45 mouse cellular contexts compared by ENCODE assay signal in genomic region chr1:34468051-34468450, GRCm38 (mm10). TPM values are rescaled to one million over a fixed set of nuclear protein-coding genes. Genes with fewer than 3 reads are reported as not detected.
DNase-seq lines count a peak whose midpoint lies in the region; ATAC-seq and TF ChIP-seq lines count a peak whose summit lies in the region.
"Had no signal": no experiment of that assay in that cellular context is flagged by ENCODE, and none has a peak within 500 bp of the region (broad histone marks: within the 10 kb centered on the region; RNA-seq: fewer than 3 reads in every experiment).

No protein-coding gene starts in this region.

- no peaks in the 10 kb centered on the region for H3K9me3 ChIP-seq in midbrain, embryonic 10.5 days (replicated peaks)
- H3K9me3 ChIP-seq in midbrain, embryonic 14.5 days (ENCODE audit: control insufficient read depth, low read length): no peaks in the 10 kb centered on the region
- no peaks in the 10 kb centered on the region for H3K9me3 ChIP-seq in MEL (replicated peaks; ENCODE audit: insufficient read depth, low read length)
- no peaks in the 10 kb centered on the region for H3K9me3 ChIP-seq in megakaryocyte, embryonic 14.5 days
- no peaks in the 10 kb centered on the region for H3K9me3 ChIP-seq in hindbrain, postnatal 0 days (ENCODE audit: low read length)
- H3K9me3 ChIP-seq: embryonic facial prominence, embryonic 12.5 days; G1E; heart, embryonic 10.5 days; heart, embryonic 15.5 days; midbrain, embryonic 13.5 days; neural tube, embryonic 12.5 days had no signal

- no peak for DNase-seq in midbrain, embryonic 10.5 days (ENCODE audit: low spot score)
- no peak for DNase-seq in midbrain, embryonic 14.5 days
- DNase-seq in MEL (ENCODE audit: low read depth, low spot score): peak; percentile 72
- DNase-seq in hindbrain, postnatal 0 days (ENCODE audit: low spot score): no peak
- no peak for DNase-seq in spleen, postnatal 4 days (ENCODE audit: low spot score in 2 of 2)
- no peak for DNase-seq in spleen, postnatal 10 days (ENCODE audit: low spot score in 2 of 2)
- DNase-seq: adrenal gland, postnatal 25 days; cerebellum, adult 2 months; cerebellum, postnatal 36 days; embryo, embryonic 11 days; gastrocnemius, postnatal 14 days; heart, adult 11 months; kidney, adult 11 months; kidney, postnatal 14 days; layer of hippocampus, adult 9-11 months; lung, postnatal 4 days; right cerebral cortex, postnatal 14 days; thymus, postnatal 14 days had no signal

- 0 out of 4 replicates have a peak, but pooled peaks of 1 of the 2 experiments have one; percentile 38 for TF ChIP-seq EP300 in MEL (IDR thresholded peaks at IDR 0.05; ENCODE audit: low read depth in 1 of 2, low read length in 2 of 2)

- H3K4me2 ChIP-seq in midbrain, embryonic 14.5 days (ENCODE audit: low read length): no peak overlapping the region
- H3K4me2 ChIP-seq in hindbrain, postnatal 0 days (ENCODE audit: low read depth, low read length): no peak overlapping the region
- H3K4me2 ChIP-seq: embryonic facial prominence, embryonic 12.5 days; heart, embryonic 15.5 days; hindbrain, embryonic 14.5 days; limb, embryonic 12.5 days; midbrain, embryonic 13.5 days; neural tube, embryonic 12.5 days had no signal

- no peak for TF ChIP-seq CTCF in MEL (IDR thresholded peaks at IDR 0.05 in 2 of 3, conservative IDR thresholded peaks at IDR 0.05 in 1 of 3; ENCODE audit: control insufficient read depth in 1 of 3, insufficient read depth in 1 of 3, low read depth in 2 of 3, low read length in 3 of 3, poor library complexity in 1 of 3, severe bottlenecking in 1 of 3)
- no peak for TF ChIP-seq CTCF in hindbrain, postnatal 0 days (IDR thresholded peaks at IDR 0.05; ENCODE audit: low read depth)

- H3K27ac ChIP-seq in midbrain, embryonic 10.5 days (replicated peaks): peak overlapping the region; percentile 52; the same call in 1 of the 2 replicates
- H3K27ac ChIP-seq in midbrain, embryonic 14.5 days (replicated peaks; ENCODE audit: low read depth, low read length): no peak overlapping the region
- peak overlapping the region; percentile 9; the same call in 1 of the 2 replicates for H3K27ac ChIP-seq in MEL (ENCODE audit: control insufficient read depth, low read depth, low read length)
- no peak overlapping the region for H3K27ac ChIP-seq in hindbrain, postnatal 0 days
- H3K27ac ChIP-seq: embryonic facial prominence, embryonic 12.5 days; heart, embryonic 10.5 days; heart, embryonic 15.5 days; hindbrain, embryonic 14.5 days; limb, embryonic 12.5 days; midbrain, embryonic 13.5 days; neural tube, embryonic 12.5 days had no signal

- no peak for ATAC-seq in midbrain, embryonic 14.5 days (ENCODE audit: low FRiP score, low TSS enrichment)
- peak; percentile 11; the same call in 1 of the 2 replicates for ATAC-seq in common myeloid progenitor, adult 5-6 weeks (replicated peaks; ENCODE audit: low read depth, poor library complexity, severe bottlenecking)
- ATAC-seq in hindbrain, postnatal 0 days: no peak
- ATAC-seq: forebrain, embryonic 14.5 days; inflammation-experienced regulatory T-cells, adult 6 months; midbrain, embryonic 13.5 days; Patski had no signal

- peaks cover 19% of the 10 kb centered on the region for H3K4me1 ChIP-seq in midbrain, embryonic 10.5 days
- H3K4me1 ChIP-seq in midbrain, embryonic 14.5 days (ENCODE audit: control insufficient read depth, insufficient read depth, low read length): 0 out of 2 replicates have a peak, but pooled peaks cover 7% of the 10 kb centered on the region
- peaks cover 19 to 22% of the 10 kb centered on the region in 2 experiments for H3K4me1 ChIP-seq in MEL (ENCODE audit: control insufficient read depth in 1 of 2, insufficient read depth in 2 of 2, low read length in 2 of 2)
- H3K4me1 ChIP-seq in megakaryocyte, embryonic 14.5 days: peaks cover 90% of the 10 kb centered on the region
- peaks cover 3% of the 10 kb centered on the region; the same call in 1 of the 2 replicates for H3K4me1 ChIP-seq in hindbrain, postnatal 0 days (ENCODE audit: insufficient read depth, low read length)

- no peaks in the 10 kb centered on the region for H3K36me3 ChIP-seq in midbrain, embryonic 10.5 days
- H3K36me3 ChIP-seq in midbrain, embryonic 14.5 days (ENCODE audit: control insufficient read depth, insufficient read depth, low read length): no peaks in the 10 kb centered on the region
- H3K36me3 ChIP-seq in MEL (ENCODE audit: control insufficient read depth in 1 of 2, insufficient read depth in 2 of 2, low read length in 2 of 2): peaks cover 0 to 15% of the 10 kb centered on the region in 2 experiments; a peak in 2 of 4 replicates
- H3K36me3 ChIP-seq in megakaryocyte, embryonic 14.5 days (replicated peaks; ENCODE audit: low read length): peaks cover 28% of the 10 kb centered on the region
- H3K36me3 ChIP-seq in hindbrain, postnatal 0 days (ENCODE audit: insufficient read depth, low read length): no peaks in the 10 kb centered on the region
- H3K36me3 ChIP-seq: embryonic facial prominence, embryonic 12.5 days; heart, embryonic 10.5 days; heart, embryonic 15.5 days; limb, embryonic 12.5 days; midbrain, embryonic 13.5 days; neural tube, embryonic 12.5 days had no signal

- TF ChIP-seq RAD21 in MEL (IDR thresholded peaks at IDR 0.05; ENCODE audit: low read depth, low read length): no peak

- 56% methylated on average over 3 of the region's 3 CpGs for WGBS in midbrain, embryonic 10.5 days
- WGBS in midbrain, embryonic 14.5 days: 62% methylated on average over 3 of the region's 3 CpGs
- WGBS in hindbrain, postnatal 0 days: 72% methylated on average over 3 of the region's 3 CpGs

- no peak for TF ChIP-seq POLR2A in MEL (IDR thresholded peaks at IDR 0.05; ENCODE audit: control insufficient read depth in 1 of 2, insufficient read depth in 1 of 2, low read depth in 1 of 2, low read length in 2 of 2, poor library complexity in 1 of 2)

- H3K9ac ChIP-seq in midbrain, embryonic 14.5 days (replicated peaks; ENCODE audit: low read length): no peak overlapping the region
- H3K9ac ChIP-seq in MEL (ENCODE audit: control insufficient read depth, low read depth, low read length, poor library complexity, severe bottlenecking): no peak overlapping the region
- no peak overlapping the region for H3K9ac ChIP-seq in hindbrain, postnatal 0 days (replicated peaks; ENCODE audit: low read length)
- H3K9ac ChIP-seq: embryonic facial prominence, embryonic 12.5 days; heart, embryonic 15.5 days; hindbrain, embryonic 14.5 days; limb, embryonic 12.5 days; midbrain, embryonic 13.5 days; neural tube, embryonic 12.5 days had no signal

- H3K27me3 ChIP-seq in midbrain, embryonic 10.5 days (ENCODE audit: low read depth, poor library complexity, severe bottlenecking): peaks cover 40% of the 10 kb centered on the region
- H3K27me3 ChIP-seq in midbrain, embryonic 14.5 days (ENCODE audit: control insufficient read depth, insufficient read depth, low read length): peaks cover 11% of the 10 kb centered on the region; the same call in 1 of the 2 replicates
- H3K27me3 ChIP-seq in MEL (ENCODE audit: control insufficient read depth in 1 of 2, insufficient read depth in 2 of 2, low read length in 2 of 2): no peaks in the 10 kb centered on the region
- no peaks in the 10 kb centered on the region for H3K27me3 ChIP-seq in megakaryocyte, embryonic 14.5 days (replicated peaks)
- no peaks in the 10 kb centered on the region; the same call in 1 of the 2 replicates for H3K27me3 ChIP-seq in hindbrain, postnatal 0 days (ENCODE audit: insufficient read depth, low read length)
- H3K27me3 ChIP-seq: CH12.LX; heart, embryonic 15.5 days had no signal

- H3K79me2 ChIP-seq in MEL (ENCODE audit: control insufficient read depth, insufficient read depth, low read length, poor library complexity): no peaks in the 10 kb centered on the region; the same call in 1 of the 2 replicates

- no peak overlapping the region for H3K4me3 ChIP-seq in midbrain, embryonic 10.5 days
- H3K4me3 ChIP-seq in midbrain, embryonic 14.5 days (replicated peaks; ENCODE audit: low read depth, low read length): no peak overlapping the region
- H3K4me3 ChIP-seq in MEL (ENCODE audit: control insufficient read depth in 1 of 2, insufficient read depth in 1 of 2, low read depth in 2 of 2, low read length in 2 of 2): no peak overlapping the region
- peak overlapping the region; percentile 0 for H3K4me3 ChIP-seq in megakaryocyte, embryonic 14.5 days (replicated peaks)
- no peak overlapping the region for H3K4me3 ChIP-seq in hindbrain, postnatal 0 days (ENCODE audit: low read length)
- H3K4me3 ChIP-seq: embryonic facial prominence, embryonic 12.5 days; heart, embryonic 10.5 days; heart, embryonic 15.5 days; limb, embryonic 12.5 days; midbrain, embryonic 13.5 days; myocyte; neural tube, embryonic 12.5 days had no signal

RNA-seq across cellular contexts. Expression of gene Ptpn18, which starts 8.5 kb away (rescaled TPM):
- 6.1 and 7.3 TPM in 2 replicates for polyA plus RNA-seq in midbrain, embryonic 10.5 days (2016; fragmentation: Nextera tagmentation; extraction: Ambion mirVana)
- polyA plus RNA-seq in midbrain, embryonic 14.5 days (2014; fragmentation: Nextera tagmentation; extraction: Ambion mirVana): 3.0 and 4.0 TPM in 2 replicates
- 58.7 and 73.3 TPM in 2 replicates for total RNA-seq in MEL (2012; rRNA removed)
- polyA plus RNA-seq in MEL (2012; ENCODE audit: insufficient read depth in 1 of 2, insufficient read length in 2 of 2, low read depth in 1 of 2, low replicate concordance in 2 of 2, missing spikeins in 1 of 2): 10 to 100 TPM in 1 of 2 experiments, not detected in 1; 39.1 TPM
- 299 and 432 TPM in 2 replicates for total RNA-seq in common myeloid progenitor, adult 5-6 weeks (2017)
- 398 and 732 TPM in 2 replicates for polyA plus RNA-seq in megakaryocyte, embryonic 14.5 days (2012; ENCODE audit: insufficient read depth, low replicate concordance)
- total RNA-seq in hindbrain, postnatal 0 days (2014; rRNA removed): 0.25 and 0.63 TPM in 2 replicates
- polyA plus RNA-seq in hindbrain, postnatal 0 days (2015; fragmentation: Nextera tagmentation; extraction: Ambion mirVana): 6.7 and 6.9 TPM in 2 replicates
- polyA plus RNA-seq: C2C12 had no signal

RNA-seq across cellular contexts. Expression of gene Imp4, which starts 28.4 kb away (rescaled TPM):
- 97.8 and 114 TPM in 2 replicates for polyA plus RNA-seq in midbrain, embryonic 10.5 days (2016; fragmentation: Nextera tagmentation; extraction: Ambion mirVana)
- polyA plus RNA-seq in midbrain, embryonic 14.5 days (2014; fragmentation: Nextera tagmentation; extraction: Ambion mirVana): 52.3 and 61.1 TPM in 2 replicates
- total RNA-seq in MEL (2012; rRNA removed): 125 and 137 TPM in 2 replicates
- polyA plus RNA-seq in MEL (2012; ENCODE audit: insufficient read depth in 1 of 2, insufficient read length in 2 of 2, low read depth in 1 of 2, low replicate concordance in 2 of 2, missing spikeins in 1 of 2): 100 to 1,000 TPM in 1 of 2 experiments, 10 to 100 TPM in 1; 57.8 to 204 TPM
- 33.8 and 37.4 TPM in 2 replicates for total RNA-seq in common myeloid progenitor, adult 5-6 weeks (2017)
- polyA plus RNA-seq in megakaryocyte, embryonic 14.5 days (2012; ENCODE audit: insufficient read depth, low replicate concordance): 11.7 and 61.2 TPM in 2 replicates
- 21.5 and 30.7 TPM in 2 replicates for total RNA-seq in hindbrain, postnatal 0 days (2014; rRNA removed)
- polyA plus RNA-seq in hindbrain, postnatal 0 days (2015; fragmentation: Nextera tagmentation; extraction: Ambion mirVana): 41.3 and 47.7 TPM in 2 replicates

RNA-seq across cellular contexts. Expression of gene Ccdc115, which starts 28.6 kb away (rescaled TPM):
- 80.1 and 82.0 TPM in 2 replicates for polyA plus RNA-seq in midbrain, embryonic 10.5 days (2016; fragmentation: Nextera tagmentation; extraction: Ambion mirVana)
- 65.5 and 67.2 TPM in 2 replicates for polyA plus RNA-seq in midbrain, embryonic 14.5 days (2014; fragmentation: Nextera tagmentation; extraction: Ambion mirVana)
- 60.9 and 63.4 TPM in 2 replicates for total RNA-seq in MEL (2012; rRNA removed)
- 10 to 100 TPM in 1 of 2 experiments, not detected in 1; 78.7 TPM for polyA plus RNA-seq in MEL (2012; ENCODE audit: insufficient read depth in 1 of 2, insufficient read length in 2 of 2, low read depth in 1 of 2, low replicate concordance in 2 of 2, missing spikeins in 1 of 2)
- total RNA-seq in common myeloid progenitor, adult 5-6 weeks (2017): 55.7 and 63.4 TPM in 2 replicates
- 10.1 and 36.5 TPM in 2 replicates for polyA plus RNA-seq in megakaryocyte, embryonic 14.5 days (2012; ENCODE audit: insufficient read depth, low replicate concordance)
- 38.3 and 47.8 TPM in 2 replicates for total RNA-seq in hindbrain, postnatal 0 days (2014; rRNA removed)
- 51.7 and 52.0 TPM in 2 replicates for polyA plus RNA-seq in hindbrain, postnatal 0 days (2015; fragmentation: Nextera tagmentation; extraction: Ambion mirVana)

RNA-seq across cellular contexts. Expression of gene Prss39, which starts 30.2 kb away (rescaled TPM):
- not detected in 2 replicates for polyA plus RNA-seq in midbrain, embryonic 10.5 days (2016; fragmentation: Nextera tagmentation; extraction: Ambion mirVana)
- not detected in 2 replicates for polyA plus RNA-seq in midbrain, embryonic 14.5 days (2014; fragmentation: Nextera tagmentation; extraction: Ambion mirVana)
- not detected in 2 replicates for total RNA-seq in MEL (2012; rRNA removed)
- under 1 TPM in 1 of 2 experiments, not detected in 1; 0.06 TPM for polyA plus RNA-seq in MEL (2012; ENCODE audit: insufficient read depth in 1 of 2, insufficient read length in 2 of 2, low read depth in 1 of 2, low replicate concordance in 2 of 2, missing spikeins in 1 of 2)
- total RNA-seq in common myeloid progenitor, adult 5-6 weeks (2017): not detected in 2 replicates
- 0.17 TPM in 1 of 2 replicates, not detected in the other for polyA plus RNA-seq in megakaryocyte, embryonic 14.5 days (2012; ENCODE audit: insufficient read depth, low replicate concordance)
- not detected in 2 replicates for total RNA-seq in hindbrain, postnatal 0 days (2014; rRNA removed)
- not detected in 2 replicates for polyA plus RNA-seq in hindbrain, postnatal 0 days (2015; fragmentation: Nextera tagmentation; extraction: Ambion mirVana)
- total RNA-seq: adrenal gland, adult 18-20 months; adrenal gland, postnatal 25 days; CH12.LX; gastrocnemius, postnatal 14 days; heart, postnatal 25 days; left cerebral cortex, adult 18-20 months; left cerebral cortex, postnatal 25 days; liver, adult 2 months had no signal
- polyA plus RNA-seq: brain, embryonic 14.5 days; C2C12; cerebellum, adult 2 months; embryonic facial prominence, embryonic 12.5 days; forebrain, embryonic 14.5 days; G1E; heart, embryonic 10.5 days; heart, embryonic 15.5 days; hindbrain, embryonic 14.5 days; inflammation-experienced regulatory T-cells, adult 6 months; kidney, embryonic 14.5 days; limb, embryonic 12.5 days; liver, adult 2 months; liver, embryonic 16.5 days; midbrain, embryonic 13.5 days; myocyte; neural tube, embryonic 12.5 days; Patski; small intestine, adult 2 months; stomach, embryonic 16.5 days; urinary bladder, adult 2 months had no signal

Comparison
In these comparisons a context has a peak if more than half of its experiments do, and no peak if none do; other contexts are left out.
1. H3K27ac ChIP-seq: peak in midbrain, embryonic 10.5 days (single experiment) and MEL (single experiment); none in midbrain, embryonic 14.5 days (single experiment) and hindbrain, postnatal 0 days (single experiment).